Mouse (Mus musculus) heart, postnatal 25 days (tissue): Measurements from ENCODE around the gene Tarbp1. TPM values are rescaled to one million over a fixed set of nuclear protein-coding genes. Genes with fewer than 3 reads are reported as not detected.
A peak's percentile ranks its signal among the peaks of the same experiment; 100 is the strongest.

ENCODE experiments used
- DNase-seq: peaks from one replicate; pipeline ENCODE4 v3.0.0; 2022; ENCODE audit warnings: low spot score
- intact Hi-C: fragments of 180-260 bp; cut with DNase I; formaldehyde crosslinking; loops from one replicate; pipeline ENCODE4 v1.15.1; 2025
- total RNA-seq, 2 experiments: library from RNA; stranded (reverse); gene quantifications; 2 replicates each; pipeline ENCODE4 v1.2.3; 2021

Tarbp1 gene
- 1 to 10 TPM; 4.0 to 5.1 TPM for total RNA-seq

DNA sequence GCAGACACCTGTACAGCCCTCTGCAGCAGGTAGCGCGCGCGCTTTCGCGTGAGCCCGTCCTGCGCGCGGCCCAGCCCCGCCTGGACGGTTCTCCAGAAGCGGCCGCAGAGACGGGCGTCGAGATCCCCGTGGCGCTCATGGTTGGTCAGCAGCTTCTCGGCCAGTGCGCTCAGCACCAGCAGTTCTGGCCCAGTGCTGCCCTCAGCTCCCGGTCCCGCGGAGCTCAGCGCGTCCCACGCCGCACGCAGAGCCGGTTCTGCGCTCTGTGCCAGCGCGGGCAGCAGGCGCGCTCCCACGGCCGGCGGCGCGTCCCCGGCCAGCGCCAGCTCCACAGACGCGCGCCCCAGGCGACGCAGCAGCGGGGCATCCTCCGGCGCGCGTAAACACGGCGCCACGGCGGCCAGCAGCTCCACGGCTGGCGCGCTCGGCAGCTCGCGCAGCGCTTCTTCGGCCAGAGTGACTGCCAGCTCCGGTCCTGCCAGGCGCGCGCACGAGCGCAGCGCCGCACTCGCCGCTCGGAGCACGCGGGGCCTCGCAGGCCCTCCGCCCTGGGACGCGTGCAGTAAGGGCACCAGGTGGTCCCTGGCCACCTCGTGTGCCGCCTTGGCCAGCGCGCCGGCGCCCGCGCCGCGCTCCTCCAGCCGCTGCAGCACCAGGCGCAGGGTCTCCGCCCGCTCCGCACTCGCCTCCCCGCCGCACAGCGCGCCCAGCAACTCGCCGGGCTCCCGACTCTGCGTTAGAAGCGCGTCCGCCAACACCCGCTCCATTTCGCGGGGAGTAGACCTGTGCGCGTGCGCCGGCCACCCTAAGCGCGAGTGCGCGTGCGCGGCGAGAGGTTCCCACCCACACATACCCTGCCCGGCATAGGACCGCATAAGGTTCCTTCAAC, at the start of gene Tarbp1:
Tarbp1 (minus strand) TSS at position 767 of the 889 bp plus-strand sequence.
- intact Hi-C loops: no loop called here

DNA sequence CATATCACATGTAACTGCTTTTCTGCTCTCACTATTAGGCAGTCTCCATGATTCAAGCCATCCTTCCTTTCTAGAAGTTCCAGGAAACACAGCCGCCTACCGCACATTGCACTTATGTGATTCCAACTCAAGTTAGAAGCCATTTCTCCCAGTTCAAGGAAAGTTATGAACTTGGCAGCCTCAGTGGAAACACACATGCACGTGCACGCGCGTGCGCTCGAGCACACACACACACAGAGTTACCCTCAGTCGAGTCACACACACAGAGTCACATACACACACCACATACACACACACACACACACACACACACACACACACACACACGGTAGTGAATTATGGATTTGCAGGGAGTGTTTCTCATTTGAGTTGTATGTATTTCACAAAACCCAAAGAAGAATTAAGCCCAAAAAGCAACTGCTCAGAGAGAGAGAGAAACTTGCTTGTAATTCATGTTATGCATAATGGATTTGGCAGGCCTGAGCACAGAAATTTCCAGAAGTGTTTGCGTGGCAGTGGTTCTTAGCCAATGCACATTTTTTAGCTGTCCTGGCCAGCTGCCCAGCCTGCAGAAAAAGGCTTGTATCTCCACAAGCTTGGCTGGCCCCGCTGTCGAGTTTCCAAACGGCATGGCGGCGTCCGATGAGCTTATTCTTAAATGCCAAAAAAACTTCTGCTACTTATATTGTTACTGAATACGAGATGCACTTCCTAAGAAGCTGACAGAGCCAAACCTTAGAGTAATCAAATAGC, 49.5 kb upstream of the Tarbp1 start:
- DNase-seq: peak; percentile 75
- intact Hi-C loops: loop anchor here (2.0 kb wide), 1 partner anchor 142 kb away; no protein-coding TSS in a partner anchor

More for the DNA sequence above, at the start of gene Tarbp1:
- DNase-seq: peak; percentile 82

DNA sequence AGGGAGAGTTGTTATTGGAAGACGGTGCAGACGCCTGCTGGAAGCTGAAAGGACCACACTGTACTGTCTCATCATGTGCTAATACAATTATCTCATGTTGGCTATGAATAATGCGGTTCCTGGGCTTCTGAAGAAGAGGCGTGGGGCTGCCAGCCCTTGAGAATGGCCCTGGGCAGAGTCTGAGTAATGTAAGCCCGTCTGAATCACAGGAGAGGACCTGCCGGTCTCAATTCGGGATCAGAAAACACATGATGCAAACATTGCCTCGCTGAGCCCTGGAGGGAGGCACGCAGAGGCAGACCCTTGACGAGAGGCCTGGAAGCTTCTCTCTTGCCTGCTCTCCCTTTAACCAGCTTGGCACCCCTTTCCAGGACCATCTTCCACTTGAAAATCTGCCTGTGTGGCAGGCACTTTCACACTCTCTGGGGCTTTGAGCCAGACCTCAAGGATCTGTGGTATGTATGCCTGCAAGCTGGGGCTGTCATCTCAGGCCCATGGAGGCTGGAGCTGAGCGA, 48.3 kb upstream of the Tarbp1 start:
- no peak for DNase-seq
- intact Hi-C loops: no loop called here

DNA sequence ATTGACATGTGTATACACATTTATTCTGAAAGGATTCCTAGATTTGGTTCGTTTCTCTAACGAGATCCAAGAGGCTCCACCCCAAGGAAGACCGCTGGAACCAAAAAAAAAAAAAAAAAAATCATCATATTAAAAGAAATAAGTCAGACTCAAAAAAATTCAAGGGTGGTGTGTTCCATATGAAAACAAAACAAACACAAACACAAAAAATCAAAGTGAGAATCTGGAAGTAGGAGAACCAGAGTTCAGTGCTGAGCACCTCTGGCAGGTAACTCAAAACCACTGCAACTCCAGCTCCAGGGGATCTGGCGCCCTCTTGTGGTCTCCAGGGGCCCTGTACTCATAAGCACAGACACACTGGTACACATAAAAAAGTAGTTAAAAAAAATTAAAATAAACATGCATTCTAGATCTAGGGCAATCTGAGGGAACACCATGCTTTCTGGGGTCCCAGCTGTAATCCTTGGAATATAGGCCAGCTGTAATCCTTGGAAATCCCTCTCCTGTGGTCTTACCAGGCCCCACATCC, 44.6 kb upstream of the Tarbp1 start:
- intact Hi-C loops: no loop called here
- no peak for DNase-seq

DNA sequence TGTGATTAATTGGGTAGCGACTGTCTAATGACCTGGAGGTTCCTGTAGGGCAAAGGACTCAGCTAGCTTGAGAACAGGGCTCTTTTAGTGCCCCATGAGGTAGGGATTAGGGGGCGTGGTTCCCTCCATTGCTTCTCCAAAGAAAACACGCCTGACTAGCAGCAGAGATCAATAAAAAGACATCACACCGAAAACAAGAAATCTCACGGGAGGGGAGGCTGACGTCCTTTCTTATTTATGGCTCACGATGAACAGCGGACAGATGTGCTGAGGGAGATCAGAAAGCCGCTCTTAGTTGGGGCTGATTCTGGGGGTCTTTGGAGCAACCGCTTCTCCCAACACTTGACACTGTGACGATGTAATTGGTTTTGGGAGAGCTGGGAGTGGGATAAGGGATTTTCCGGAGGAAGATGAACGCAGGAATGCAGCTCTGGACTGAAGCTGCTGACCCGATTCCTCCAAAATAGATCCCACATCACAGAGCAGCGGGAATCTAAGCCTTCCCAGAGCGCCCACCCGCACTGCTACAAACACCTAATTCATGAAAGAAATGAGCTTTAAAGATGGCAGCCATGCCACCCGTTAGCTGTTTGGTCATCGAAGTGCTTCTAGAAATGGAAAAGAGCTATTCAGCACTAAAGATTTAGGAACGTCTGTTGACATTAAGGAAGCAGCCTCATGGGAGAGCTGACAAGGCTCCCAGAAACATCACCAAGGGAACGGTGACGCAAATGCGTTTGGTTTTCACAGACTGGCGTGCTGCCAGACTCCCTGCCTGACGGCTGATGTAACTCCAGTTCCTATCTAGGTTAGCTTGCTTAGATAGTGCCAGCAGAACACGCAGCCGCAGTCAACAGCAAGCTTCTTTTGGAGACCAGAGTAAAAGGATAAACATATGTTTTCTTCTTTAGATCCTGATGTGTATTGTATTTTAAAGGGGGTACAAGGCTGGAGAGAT, 42.0 kb upstream of the Tarbp1 start:
- DNase-seq: peak; percentile 96
- intact Hi-C loops: no loop called here

DNA sequence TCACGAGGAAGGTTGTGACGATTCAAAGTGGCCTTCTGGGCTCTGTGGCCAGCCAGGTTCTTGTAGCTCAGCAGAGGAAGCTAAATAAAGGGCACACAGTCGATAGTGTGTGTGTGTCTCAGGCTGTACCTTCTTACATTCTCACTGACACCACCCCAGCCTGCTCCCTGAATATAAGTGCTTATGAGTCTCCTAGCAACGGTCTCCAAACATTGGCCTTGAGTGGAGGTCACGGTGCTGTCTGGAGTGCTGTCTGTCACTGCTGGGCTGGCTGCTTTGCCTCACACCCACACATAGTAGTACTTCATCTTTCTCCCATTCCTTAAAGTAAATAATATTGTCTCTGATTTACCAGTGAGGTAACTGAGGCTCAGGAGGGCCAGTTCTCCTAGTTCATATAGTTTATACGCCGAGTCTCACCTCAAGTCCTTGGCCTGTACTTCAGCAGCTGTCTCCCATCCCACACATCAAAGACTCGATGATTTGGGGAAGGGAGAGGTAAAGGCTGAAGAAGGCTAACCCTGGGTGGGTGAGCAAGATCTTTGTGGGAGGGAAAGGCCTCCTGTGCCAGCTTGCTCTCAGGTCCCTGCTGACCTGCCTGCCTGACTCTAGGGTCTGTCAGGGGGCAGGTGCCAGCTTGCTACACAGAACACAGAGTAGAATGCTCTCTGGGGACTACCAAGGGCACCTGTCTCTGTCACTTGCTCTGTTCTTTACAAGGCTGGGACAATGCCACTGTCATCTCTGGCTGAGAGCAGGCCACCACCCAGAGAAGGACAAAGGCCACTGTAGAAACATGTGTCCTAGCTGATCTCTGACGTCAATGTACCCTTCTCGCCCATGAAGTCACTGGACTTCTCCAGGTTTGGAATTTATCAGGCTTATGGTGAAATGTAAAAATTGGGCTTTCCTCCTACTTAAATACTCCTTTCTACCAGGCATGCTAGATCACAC, 39.4 kb upstream of the Tarbp1 start:
- DNase-seq: no peak
- intact Hi-C loops: loop anchor here (5.0 kb wide), 1 partner anchor 38 kb away; no protein-coding TSS in a partner anchor

DNA sequence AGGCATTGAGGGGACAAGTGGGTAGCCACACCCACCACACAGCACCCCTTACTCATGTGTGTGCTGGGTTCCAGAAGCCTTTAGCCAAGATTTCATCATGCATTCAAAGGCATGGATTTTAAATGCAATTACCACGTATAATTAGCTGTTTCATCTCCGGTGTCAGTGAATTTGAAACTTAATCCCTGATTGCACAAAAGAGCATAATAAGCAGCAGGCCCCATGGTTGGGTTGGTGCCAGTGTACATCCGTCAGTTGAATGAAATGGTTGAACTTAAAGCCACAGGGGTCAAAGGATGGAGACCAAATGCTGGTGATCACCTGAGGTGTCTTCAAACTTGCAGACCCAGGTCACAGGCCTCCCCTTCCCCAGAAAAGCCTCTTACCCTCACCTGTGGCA, 36.0 kb upstream of the Tarbp1 start:
- intact Hi-C loops: loop anchor here (5.0 kb wide), 1 partner anchor 41 kb away; no protein-coding TSS in a partner anchor

DNA sequence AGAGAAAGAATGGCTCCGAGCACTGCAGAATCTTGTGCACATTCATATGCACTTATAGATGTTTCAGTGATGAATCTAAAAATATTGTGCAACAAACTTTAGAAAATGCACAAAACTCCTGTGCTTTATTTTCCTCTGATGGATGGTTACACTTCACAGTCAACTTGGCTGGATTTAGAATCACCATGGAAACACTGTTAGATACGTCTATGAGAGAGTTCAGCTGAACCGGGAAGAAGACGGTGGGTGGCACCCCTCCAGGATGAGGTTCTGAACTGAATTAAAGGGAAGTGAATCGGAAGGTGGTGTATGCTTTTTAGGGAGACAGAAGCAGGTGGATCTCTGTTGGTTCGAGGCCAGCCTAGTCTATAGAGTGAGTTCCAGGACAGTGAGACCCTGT, 34.8 kb upstream of the Tarbp1 start:
- intact Hi-C loops: loop anchor here (5.0 kb wide), 1 partner anchor 43 kb away; no protein-coding TSS in a partner anchor
- no peak for DNase-seq

More for the DNA sequence above, 36.0 kb upstream of the Tarbp1 start:
- DNase-seq: no peak

DNA sequence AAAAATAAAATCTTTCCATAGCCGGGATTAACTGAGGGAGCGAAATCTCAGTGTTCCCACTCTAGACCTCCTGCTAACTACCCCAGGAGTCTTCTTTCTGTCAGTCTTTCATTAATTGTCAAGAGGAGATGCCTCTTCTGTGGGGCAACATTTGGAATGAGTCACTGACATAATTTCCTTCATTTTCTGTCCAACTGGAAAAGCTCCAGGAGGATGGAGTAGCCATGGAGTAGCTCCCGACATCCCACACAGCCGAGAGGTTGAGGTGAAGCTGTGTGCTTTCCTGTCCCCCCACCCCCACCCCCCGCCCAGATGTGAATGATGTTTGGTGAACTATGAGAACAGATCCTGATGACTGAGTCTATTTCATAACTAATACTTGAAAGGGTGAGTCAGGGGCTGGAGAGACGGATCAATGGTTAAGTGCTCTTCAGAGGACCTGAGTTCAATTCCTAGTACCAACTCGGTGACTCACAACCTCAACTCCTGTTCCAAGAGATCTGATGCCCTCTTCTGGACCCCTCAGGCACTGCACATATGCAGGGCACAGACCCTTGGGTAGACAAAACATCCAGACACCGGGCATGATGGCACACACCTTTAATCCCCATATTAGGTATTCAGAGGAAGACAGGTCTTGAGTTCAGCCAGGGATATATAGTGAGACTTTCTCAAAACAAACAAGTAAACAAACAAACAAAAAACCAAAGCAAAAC, 34.2 kb upstream of the Tarbp1 start:
- DNase-seq: no peak
- intact Hi-C loops: no loop called here

DNA sequence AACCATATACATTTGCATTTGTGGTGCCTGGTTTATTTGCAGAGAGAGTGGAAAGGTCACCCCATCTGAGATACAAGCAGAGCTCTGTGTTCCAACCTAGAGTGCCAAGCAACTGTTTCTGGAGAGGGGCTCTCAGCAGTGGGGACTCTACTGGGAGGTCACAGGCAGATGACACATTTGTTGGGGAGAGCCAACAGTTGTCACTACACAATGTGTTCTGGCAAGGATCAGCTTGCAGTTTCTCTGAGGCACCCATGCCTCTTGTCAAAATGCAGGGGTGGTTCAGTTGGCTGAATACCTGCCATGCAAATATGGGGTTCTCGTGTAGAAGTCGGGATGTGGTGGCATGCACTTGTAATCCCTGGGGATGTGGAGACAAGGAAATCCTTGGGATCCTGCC, 33.4 kb upstream of the Tarbp1 start:
- no peak for DNase-seq
- intact Hi-C loops: no loop called here

DNA sequence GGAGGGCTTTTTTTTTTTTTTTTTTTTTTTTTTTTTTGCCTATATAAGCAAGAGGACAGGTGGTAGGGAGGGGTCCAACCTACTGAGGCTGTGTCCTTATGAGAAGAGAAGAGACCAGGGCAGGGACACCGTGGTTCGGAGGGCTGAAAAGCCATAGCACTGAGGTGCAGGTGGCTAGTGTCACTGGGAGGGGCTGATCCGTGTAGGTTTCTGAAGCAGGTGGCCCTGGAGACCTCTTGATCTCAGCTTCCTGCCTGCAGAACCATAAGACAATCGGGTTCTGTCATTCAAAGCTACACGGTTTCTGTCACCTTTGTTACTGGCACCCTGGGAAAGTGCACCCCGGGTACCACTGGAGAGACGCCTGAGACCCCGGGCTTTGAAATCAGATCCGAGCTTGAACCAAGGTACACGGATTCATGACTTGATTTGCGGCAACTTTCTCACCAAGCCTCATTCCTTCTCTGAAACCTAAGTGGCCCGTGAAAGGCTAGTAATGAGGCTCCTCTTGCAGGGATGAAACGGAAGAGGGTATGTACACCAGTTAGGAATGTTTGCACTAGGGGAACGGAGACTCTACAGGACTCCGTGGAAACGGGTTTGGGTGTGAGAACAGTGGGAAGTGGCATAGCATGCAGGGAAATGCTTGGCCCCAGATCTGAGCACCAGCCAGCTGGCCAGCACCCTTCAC, 29.8 kb upstream of the Tarbp1 start:
- intact Hi-C loops: no loop called here
- no peak for DNase-seq

DNA sequence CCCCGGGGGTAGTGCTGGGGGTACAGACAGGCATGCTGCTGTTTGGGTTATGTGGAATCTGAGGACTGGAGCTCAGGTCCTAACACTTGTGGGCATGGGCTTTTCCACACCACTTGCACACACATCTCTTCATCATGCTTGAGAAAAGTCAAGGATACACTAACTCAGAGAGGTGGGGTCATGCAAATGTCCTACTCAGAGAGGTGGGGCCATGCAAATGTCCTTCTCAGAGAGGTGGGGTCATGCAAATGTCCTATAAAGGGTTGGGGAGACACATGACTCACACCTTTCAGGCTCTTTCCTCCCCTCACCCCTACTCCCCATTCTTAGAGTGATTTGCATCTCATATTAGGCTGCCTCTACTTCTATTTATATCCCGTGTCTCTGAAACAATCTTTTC, 27.9 kb upstream of the Tarbp1 start:
- no peak for DNase-seq
- intact Hi-C loops: no loop called here

DNA sequence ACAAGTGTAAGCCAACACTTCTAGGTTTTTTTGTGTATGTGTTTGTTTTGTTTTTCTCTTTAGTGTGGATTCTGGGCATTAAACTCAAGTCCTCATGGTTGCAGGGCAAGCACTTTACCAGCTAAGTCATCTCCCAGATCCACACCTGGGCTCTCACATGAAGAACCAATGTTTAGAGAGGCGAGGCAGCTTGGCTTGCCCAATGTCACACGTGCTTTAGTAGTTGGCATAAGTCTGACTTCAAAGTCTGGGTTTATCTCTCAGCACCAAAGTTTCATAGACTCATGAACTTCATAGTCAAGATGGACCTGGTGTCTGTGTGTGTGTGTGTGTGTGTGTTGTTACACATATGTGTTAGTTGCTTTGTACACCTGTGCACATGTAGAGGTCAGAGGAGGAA, 24.5 kb upstream of the Tarbp1 start:
- intact Hi-C loops: loop anchor here (5.0 kb wide), 3 partner anchors 68 to 473 kb away; partner anchors contain the start of gene Rbm34
- no peak for DNase-seq

DNA sequence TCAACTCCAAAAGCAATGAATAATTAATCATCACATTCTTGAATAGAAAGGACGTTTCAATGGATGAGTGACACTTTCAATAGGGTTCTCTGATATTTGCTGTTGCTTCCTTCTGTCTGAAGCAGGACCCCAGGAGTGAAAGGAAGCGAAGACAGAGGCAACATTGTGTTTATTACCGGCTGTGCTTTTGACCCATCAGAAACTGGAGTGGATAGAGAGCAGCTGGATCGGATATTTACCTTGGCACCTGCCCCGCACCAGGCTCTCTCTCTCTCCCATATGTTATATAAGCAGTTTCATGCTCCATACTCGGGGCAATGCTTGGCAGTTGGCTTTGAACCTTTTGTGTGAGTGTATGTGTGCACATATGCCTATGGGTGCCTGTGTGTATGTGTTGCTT, 23.6 kb upstream of the Tarbp1 start:
- no peak for DNase-seq
- intact Hi-C loops: loop anchor here (1.0 to 5.0 kb wide), 4 partner anchors 69 to 474 kb away; partner anchors contain the start of gene Rbm34

DNA sequence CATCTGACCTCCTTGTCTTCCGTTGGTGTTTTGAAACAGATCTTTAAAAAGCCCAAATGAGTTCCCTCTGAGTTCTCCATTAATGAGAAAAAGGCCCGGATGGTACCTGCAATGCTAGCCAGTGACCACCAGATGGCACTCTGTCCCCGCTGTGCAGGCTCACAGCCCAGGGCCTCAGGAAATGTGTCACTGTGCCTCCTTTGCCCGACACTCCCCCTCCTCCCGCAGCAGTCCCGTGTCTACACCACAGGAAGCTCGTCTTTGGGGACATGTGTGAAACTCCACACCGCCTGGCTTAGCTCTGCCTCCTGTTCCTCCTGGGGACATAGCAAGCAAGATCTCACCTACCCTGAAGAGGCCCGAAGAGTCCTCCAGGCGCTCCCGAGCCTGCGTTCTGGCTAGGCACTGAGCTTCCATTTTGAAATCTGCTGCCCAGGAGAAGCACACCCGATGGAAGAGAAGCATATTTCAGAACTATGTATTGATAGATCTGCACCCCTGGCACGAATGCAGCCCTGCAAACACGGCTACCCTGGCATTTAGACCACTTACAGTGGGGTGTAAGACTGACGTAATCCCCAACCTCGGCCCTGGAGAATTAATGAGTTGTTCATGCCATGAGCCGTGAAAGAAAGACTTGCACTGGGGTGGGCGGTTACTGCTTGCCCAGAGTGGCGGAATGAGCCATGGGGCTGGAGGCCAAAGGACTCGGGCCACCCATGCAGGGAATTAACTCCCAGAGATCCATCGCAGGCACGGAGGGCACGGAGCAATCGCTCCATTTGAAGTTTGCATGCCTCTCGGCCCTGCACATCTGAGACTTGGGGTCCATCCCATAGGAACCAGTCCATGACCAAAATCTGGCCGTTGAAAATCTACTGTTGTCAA, 22.9 kb upstream of the Tarbp1 start:
- intact Hi-C loops: loop anchor here (1.0 to 5.0 kb wide), 7 partner anchors 70 to 475 kb away; partner anchors contain the start of gene Rbm34

DNA sequence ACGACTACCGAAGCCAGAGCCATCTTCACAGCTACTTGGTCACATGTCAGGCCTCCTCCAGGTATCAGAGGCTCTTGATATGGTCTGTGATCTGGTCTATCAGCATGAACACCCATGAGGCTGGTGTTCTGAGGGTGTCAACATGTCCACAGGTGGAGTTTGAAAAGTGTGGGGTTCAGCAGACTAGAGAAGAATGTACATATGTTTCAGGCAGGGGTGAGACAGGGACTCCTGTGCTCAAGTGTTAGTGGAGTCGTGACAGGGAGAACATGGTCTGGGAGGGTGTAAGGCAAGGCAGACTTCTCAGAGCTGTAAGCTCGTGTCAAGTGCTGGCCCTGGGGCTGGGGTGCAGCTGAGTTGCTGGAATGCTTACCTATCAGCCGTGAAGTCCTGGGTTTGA, 22.1 kb upstream of the Tarbp1 start:
- intact Hi-C loops: loop anchor here (1.0 to 5.0 kb wide), 6 partner anchors 70 to 475 kb away; partner anchors contain the start of gene Rbm34
- DNase-seq: no peak

More for the DNA sequence above, 22.9 kb upstream of the Tarbp1 start:
- DNase-seq: peak; percentile 88
